Mouse (Mus musculus): ENCODE measurements at regions not wholly inside any gene's neighbourhood (a gene's known extent, or its start where the extent isn't known, plus 50 kb on each side); places are given as distances from the start of the nearest gene placed in this dataset.

GRCm38 (mm10) chr3:60138319-60138718, 56.6 kb downstream of the Sucnr1 start:
- WGBS: 91% methylated on average over 3 of the region's 3 CpGs
- no peak overlapping the region for H3K4me3 ChIP-seq (ENCODE audit: insufficient read depth, low read depth, low read length)
- no peak for TF ChIP-seq CTCF (IDR thresholded peaks at IDR 0.05; ENCODE audit: insufficient read depth, low read depth, low read length)
- no peak for TF ChIP-seq POLR2A (IDR thresholded peaks at IDR 0.05; ENCODE audit: insufficient read depth, low read depth, low read length)
- no peak overlapping the region for H3K27ac ChIP-seq (ENCODE audit: insufficient read depth, low read depth, low read length)
- H3K4me1 ChIP-seq (ENCODE audit: control insufficient read depth, insufficient read depth, low read length): no peaks in the 10 kb centered on the region

- no peak overlapping the region for H3K27ac ChIP-seq (ENCODE audit: insufficient read depth, low read depth, low read length)
- H3K4me1 ChIP-seq (ENCODE audit: control insufficient read depth, insufficient read depth, low read length): no peaks in the 10 kb centered on the region
- TF ChIP-seq POLR2A (IDR thresholded peaks at IDR 0.05; ENCODE audit: insufficient read depth, low read depth, low read length): no peak
- no peak overlapping the region for H3K4me3 ChIP-seq (ENCODE audit: insufficient read depth, low read depth, low read length)
- 92% methylated on average over 3 of the region's 3 CpGs for WGBS
These were observed 78.2 kb downstream of the Sucnr1 start for GRCm38 (mm10) chr3:60159865-60160264.

- H3K27ac ChIP-seq (ENCODE audit: insufficient read depth, low read depth, low read length): no peak overlapping the region
- WGBS: 92% methylated on average over 3 of the region's 3 CpGs
These were observed 86.0 kb downstream of the Sucnr1 start for GRCm38 (mm10) chr3:60167633-60168032.

GRCm38 (mm10) chr3:60168135-60168926, 86.7 kb downstream of the Sucnr1 start:
- no peak for TF ChIP-seq POLR2A (IDR thresholded peaks at IDR 0.05; ENCODE audit: insufficient read depth, low read depth, low read length)
- TF ChIP-seq CTCF (IDR thresholded peaks at IDR 0.05; ENCODE audit: insufficient read depth, low read depth, low read length): no peak
- Histone ChIP-seq H3K27ac (ENCODE audit: insufficient read depth, low read depth, low read length) (no peak overlapping the region), H3K4me1 (ENCODE audit: control insufficient read depth, insufficient read depth, low read length) (no peaks in the 10 kb centered on the region), H3K4me3 (ENCODE audit: insufficient read depth, low read depth, low read length) (no peak overlapping the region)
- WGBS: 59% methylated on average over 2 of the region's 2 CpGs

More at GRCm38 (mm10) chr3:60167633-60168032, 86.0 kb downstream of the Sucnr1 start:
- Histone ChIP-seq H3K4me1 (ENCODE audit: control insufficient read depth, insufficient read depth, low read length) (no peaks in the 10 kb centered on the region), H3K4me3 (ENCODE audit: insufficient read depth, low read depth, low read length) (no peak overlapping the region)
- TF ChIP-seq CTCF (IDR thresholded peaks at IDR 0.05; ENCODE audit: insufficient read depth, low read depth, low read length) (no peak), POLR2A (IDR thresholded peaks at IDR 0.05; ENCODE audit: insufficient read depth, low read depth, low read length) (no peak)

- Histone ChIP-seq H3K4me3 (ENCODE audit: insufficient read depth, low read depth, low read length) (no peak overlapping the region), H3K27ac (ENCODE audit: insufficient read depth, low read depth, low read length) (no peak overlapping the region), H3K4me1 (ENCODE audit: control insufficient read depth, insufficient read depth, low read length) (no peaks in the 10 kb centered on the region)
- no peak for TF ChIP-seq CTCF (IDR thresholded peaks at IDR 0.05; ENCODE audit: insufficient read depth, low read depth, low read length)
- TF ChIP-seq POLR2A (IDR thresholded peaks at IDR 0.05; ENCODE audit: insufficient read depth, low read depth, low read length): no peak
These were observed 87.9 kb downstream of the Sucnr1 start for GRCm38 (mm10) chr3:60169606-60170005.

- no peak overlapping the region for H3K27ac ChIP-seq (ENCODE audit: insufficient read depth, low read depth, low read length)
- TF ChIP-seq CTCF (IDR thresholded peaks at IDR 0.05; ENCODE audit: insufficient read depth, low read depth, low read length) (no peak), POLR2A (IDR thresholded peaks at IDR 0.05; ENCODE audit: insufficient read depth, low read depth, low read length) (no peak)
- 93% methylated on average over 2 of the region's 2 CpGs for WGBS
- no peak overlapping the region for H3K4me3 ChIP-seq (ENCODE audit: insufficient read depth, low read depth, low read length)
- no peaks in the 10 kb centered on the region for H3K4me1 ChIP-seq (ENCODE audit: control insufficient read depth, insufficient read depth, low read length)
These were observed 102.8 kb downstream of the Sucnr1 start for GRCm38 (mm10) chr3:60184481-60184880.

- no peak for TF ChIP-seq POLR2A (IDR thresholded peaks at IDR 0.05; ENCODE audit: insufficient read depth, low read depth, low read length)
- H3K4me1 ChIP-seq (ENCODE audit: control insufficient read depth, insufficient read depth, low read length): no peaks in the 10 kb centered on the region
- no peak overlapping the region for H3K4me3 ChIP-seq (ENCODE audit: insufficient read depth, low read depth, low read length)
- no peak overlapping the region for H3K27ac ChIP-seq (ENCODE audit: insufficient read depth, low read depth, low read length)
- 85% methylated on average over 3 of the region's 3 CpGs for WGBS
These were observed 114.4 kb downstream of the Sucnr1 start for GRCm38 (mm10) chr3:60196031-60196430.

GRCm38 (mm10) chr3:60207936-60208335, 126.3 kb downstream of the Sucnr1 start:
- WGBS: 66% methylated on average over 1 of the region's 1 CpGs
- no peak for TF ChIP-seq POLR2A (IDR thresholded peaks at IDR 0.05; ENCODE audit: insufficient read depth, low read depth, low read length)
- TF ChIP-seq CTCF (IDR thresholded peaks at IDR 0.05; ENCODE audit: insufficient read depth, low read depth, low read length): no peak
- no peak overlapping the region for H3K27ac ChIP-seq (ENCODE audit: insufficient read depth, low read depth, low read length)
- H3K4me1 ChIP-seq (ENCODE audit: control insufficient read depth, insufficient read depth, low read length): no peaks in the 10 kb centered on the region
- no peak overlapping the region for H3K4me3 ChIP-seq (ENCODE audit: insufficient read depth, low read depth, low read length)

- Histone ChIP-seq H3K27ac (ENCODE audit: insufficient read depth, low read depth, low read length) (no peak overlapping the region), H3K4me1 (ENCODE audit: control insufficient read depth, insufficient read depth, low read length) (no peaks in the 10 kb centered on the region), H3K4me3 (ENCODE audit: insufficient read depth, low read depth, low read length) (no peak overlapping the region)
- WGBS: 87% methylated on average over 3 of the region's 3 CpGs
- no peak for TF ChIP-seq POLR2A (IDR thresholded peaks at IDR 0.05; ENCODE audit: insufficient read depth, low read depth, low read length)
- no peak for TF ChIP-seq CTCF (IDR thresholded peaks at IDR 0.05; ENCODE audit: insufficient read depth, low read depth, low read length)
These were observed 137.3 kb downstream of the Sucnr1 start for GRCm38 (mm10) chr3:60218938-60219337.

- Histone ChIP-seq H3K4me3 (ENCODE audit: insufficient read depth, low read depth, low read length) (no peak overlapping the region), H3K27ac (ENCODE audit: insufficient read depth, low read depth, low read length) (no peak overlapping the region), H3K4me1 (ENCODE audit: control insufficient read depth, insufficient read depth, low read length) (no peaks in the 10 kb centered on the region)
- TF ChIP-seq CTCF (IDR thresholded peaks at IDR 0.05; ENCODE audit: insufficient read depth, low read depth, low read length): no peak
- TF ChIP-seq POLR2A (IDR thresholded peaks at IDR 0.05; ENCODE audit: insufficient read depth, low read depth, low read length): no peak
These were observed 159.0 kb downstream of the Sucnr1 start for GRCm38 (mm10) chr3:60240664-60241063.

Measured in olfactory bulb, adult 2 months (tissue).